Mouse (Mus musculus) embryonic facial prominence, embryonic 12.5 days (tissue): ENCODE measurements around the gene Enox1. TPM values are rescaled to one million over a fixed set of nuclear protein-coding genes. Genes with fewer than 3 reads are reported as not detected.

Experiments
- ATAC-seq: fragments of 200-750 bp; cut with Nextera tagmentation; 2 replicates; pipeline ENCODE4 v1.8.0; 2017; ENCODE audit not compliant: insufficient number of reproducible peaks, insufficient read depth, low FRiP score, low TSS enrichment
- H3K27ac ChIP-seq: fragments of 300-500 bp; sonication (generic); 2 replicates; pipeline ENCODE4 v1.5.1; 2016; ENCODE audit warnings: mild to moderate bottlenecking
- H3K27me3 ChIP-seq: fragments of 300-500 bp; sonication (generic); 2 replicates; pipeline ENCODE4 v1.6.1; 2016; ENCODE audit warnings: mild to moderate bottlenecking, moderate library complexity
- H3K36me3 ChIP-seq: fragments of 300-500 bp; sonication (generic); 2 replicates; pipeline ENCODE4 v1.6.1; 2016; ENCODE audit warnings: mild to moderate bottlenecking
- H3K4me1 ChIP-seq: fragments of 300-500 bp; sonication (generic); 2 replicates; pipeline ENCODE4 v1.6.1; 2016
- H3K4me2 ChIP-seq: fragments of 300-500 bp; sonication (generic); replicated peaks from 2 replicates; pipeline ENCODE4 v1.6.1; 2016; ENCODE audit warnings: mild to moderate bottlenecking, moderate library complexity
- H3K4me3 ChIP-seq: fragments of 300-500 bp; sonication (generic); 2 replicates; pipeline ENCODE4 v1.5.1; 2016; ENCODE audit warnings: mild to moderate bottlenecking
- H3K9ac ChIP-seq: fragments of 300-500 bp; sonication (generic); 2 replicates; pipeline ENCODE4 v1.6.1; 2016; ENCODE audit warnings: mild to moderate bottlenecking, moderate library complexity
- H3K9me3 ChIP-seq: fragments of 300-500 bp; sonication (generic); 2 replicates; pipeline ENCODE4 v1.6.1; 2016; ENCODE audit warnings: mild to moderate bottlenecking, moderate library complexity
- WGBS: fragments of 180-500 bp; shearing (Covaris S2); methylation state at CpG from one replicate; pipeline ENCODE4 v1.1.7; 2016; 5-methylcytosine and 5-hydroxymethylcytosine counted together
- polyA plus RNA-seq: library from polyadenylated mRNA; unstranded; fragments of >200 nt; fragmentation: Nextera tagmentation; extraction: Ambion mirVana; gene quantifications from 2 replicates; pipeline ENCODE4 v1.2.1, GENCODE M21; 2016

Gene Enox1
- polyA plus RNA-seq, 1 experiment from 2014 or later: 20.0 TPM

DNA sequence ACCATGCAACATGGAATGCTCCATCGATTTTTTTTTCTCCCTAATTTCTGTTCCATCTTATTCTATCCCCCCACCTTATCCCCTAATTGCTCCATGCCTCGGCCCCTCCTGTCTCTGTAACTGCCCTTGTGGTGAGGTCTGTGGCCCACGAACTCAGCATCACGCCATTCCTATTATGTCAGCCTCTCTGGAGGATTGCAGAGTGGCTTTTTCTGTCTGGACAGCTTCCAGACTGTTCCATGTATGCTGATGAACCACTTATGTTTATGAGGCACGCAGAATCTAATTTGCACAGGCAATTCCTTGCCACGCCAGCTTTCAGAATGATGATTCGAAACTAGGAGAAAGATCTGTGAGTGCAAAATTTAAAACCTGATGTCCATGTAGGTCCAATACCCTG, 521.4 kb downstream of the Enox1 start:
- 58% methylated on average over 7 of the region's 7 CpGs for WGBS
- Histone ChIP-seq H3K4me2 (no peak overlapping the region), H3K4me3 (no peak overlapping the region), H3K9ac (no peak overlapping the region), H3K4me1 (peaks cover 3% of the 10 kb centered on the region; the same call in 1 of the 2 replicates), H3K36me3 (no peaks in the 10 kb centered on the region), H3K9me3 (no peaks in the 10 kb centered on the region), H3K27ac (no peak overlapping the region), H3K27me3 (no peaks in the 10 kb centered on the region)
- ATAC-seq: no peak

DNA sequence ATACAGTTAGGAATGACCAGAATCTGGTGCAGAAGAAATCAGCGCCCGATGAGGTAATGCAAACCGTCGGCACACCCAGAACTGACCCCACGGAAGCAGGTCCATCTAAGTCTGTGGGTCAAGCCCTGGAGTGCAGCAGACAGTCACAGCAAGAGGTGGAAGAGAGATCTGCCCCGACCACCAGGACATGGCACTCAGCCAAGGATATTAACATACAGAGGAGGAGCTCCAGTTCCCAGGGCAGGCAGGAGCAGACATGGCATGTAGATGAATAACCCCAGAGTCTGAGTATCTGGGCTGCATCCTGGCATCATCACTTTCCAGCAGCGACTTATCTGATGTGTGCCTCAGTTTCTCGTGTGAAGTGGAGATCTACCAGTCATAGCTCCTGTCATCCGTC, 523.3 kb downstream of the Enox1 start:
- Histone ChIP-seq H3K9me3 (no peaks in the 10 kb centered on the region), H3K4me3 (no peak overlapping the region), H3K27ac (no peak overlapping the region), H3K4me2 (no peak overlapping the region), H3K4me1 (no peaks in the 10 kb centered on the region), H3K36me3 (no peaks in the 10 kb centered on the region), H3K27me3 (no peaks in the 10 kb centered on the region), H3K9ac (no peak overlapping the region)
- WGBS: 83% methylated on average over 9 of the region's 9 CpGs
- ATAC-seq: no peak

DNA sequence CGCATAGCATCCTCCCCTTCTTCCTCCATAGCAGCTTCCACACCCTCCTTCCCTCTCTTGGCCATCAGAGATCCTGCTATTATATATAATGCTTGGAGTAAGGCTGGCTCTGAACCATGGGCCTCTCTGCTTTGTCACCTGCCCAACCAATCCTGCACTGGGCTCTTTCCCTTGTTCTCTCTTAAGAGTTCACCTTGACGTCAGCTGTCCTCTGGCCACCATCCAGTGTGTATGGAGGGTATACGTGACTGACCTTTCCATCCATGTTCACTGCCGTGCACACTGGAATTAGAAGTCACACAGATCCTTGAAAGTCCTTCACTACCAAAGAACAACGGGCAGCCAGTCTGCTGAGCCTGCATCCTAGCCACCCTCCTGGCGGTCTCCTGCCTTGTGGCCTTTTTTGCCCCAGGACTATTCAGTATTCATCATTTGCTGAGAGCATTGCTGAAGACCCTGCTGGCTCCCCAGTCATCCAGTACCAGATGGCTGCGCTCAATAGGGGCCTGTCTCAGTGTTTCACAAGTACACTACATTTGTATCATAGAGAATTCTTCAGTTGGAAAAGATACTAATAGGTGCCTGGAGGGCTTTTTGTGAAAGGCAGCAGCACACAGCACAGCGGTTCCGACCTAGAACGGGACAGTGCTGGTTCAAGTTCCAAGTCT, 526.5 kb downstream of the Enox1 start:
- Histone ChIP-seq H3K36me3 (no peaks in the 10 kb centered on the region), H3K27me3 (no peaks in the 10 kb centered on the region), H3K9ac (no peak overlapping the region), H3K9me3 (no peaks in the 10 kb centered on the region), H3K27ac (no peak overlapping the region), H3K4me2 (no peak overlapping the region), H3K4me1 (no peaks in the 10 kb centered on the region), H3K4me3 (no peak overlapping the region)
- 91% methylated on average over 10 of the region's 10 CpGs for WGBS
- no peak for ATAC-seq

DNA sequence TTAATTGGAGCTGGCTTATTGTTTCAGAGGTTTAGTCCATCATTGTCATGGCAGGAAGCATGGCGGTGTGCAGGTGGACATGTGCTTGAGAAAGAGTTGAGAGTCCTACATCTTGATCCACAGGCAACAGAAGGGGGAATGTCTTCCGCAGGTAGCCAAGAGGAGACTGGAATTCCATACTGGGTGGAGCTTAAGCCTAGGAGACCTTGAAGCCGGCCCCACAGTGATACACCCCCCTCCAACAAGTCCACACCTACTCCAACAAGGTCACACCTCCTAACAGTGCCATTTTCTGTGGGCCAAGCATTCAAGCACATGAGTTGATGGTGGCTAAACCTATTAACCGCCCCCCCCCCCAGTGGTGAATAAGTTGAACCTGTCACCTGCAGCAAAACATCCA, 533.3 kb downstream of the Enox1 start:
- Histone ChIP-seq H3K36me3 (no peaks in the 10 kb centered on the region), H3K27ac (no peak overlapping the region), H3K4me1 (no peaks in the 10 kb centered on the region), H3K27me3 (no peaks in the 10 kb centered on the region), H3K4me2 (no peak overlapping the region), H3K9ac (no peak overlapping the region), H3K4me3 (no peak overlapping the region), H3K9me3 (no peaks in the 10 kb centered on the region)
- 82% methylated on average over 4 of the region's 4 CpGs for WGBS
- ATAC-seq: no peak

DNA sequence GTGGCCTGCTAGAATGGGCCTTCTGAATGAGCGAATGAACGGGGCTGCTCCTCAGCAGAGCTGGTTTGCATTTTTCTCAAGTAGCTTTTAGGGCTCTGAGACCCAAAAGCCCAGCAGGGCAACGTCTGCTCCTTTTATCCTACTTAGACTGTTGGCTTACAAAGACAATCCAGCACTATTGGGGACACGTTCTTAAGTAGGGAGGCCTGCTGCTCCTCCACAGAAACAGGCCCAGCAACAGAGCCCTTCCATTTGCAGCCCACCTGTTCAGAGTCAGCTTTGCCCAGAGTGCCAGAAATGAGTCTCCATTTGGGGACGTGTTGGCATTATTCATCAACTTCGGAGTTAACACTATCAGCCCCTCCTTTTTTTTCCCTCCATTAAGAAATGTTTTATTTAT, 548.4 kb downstream of the Enox1 start:
- Histone ChIP-seq H3K4me2 (no peak overlapping the region), H3K36me3 (no peaks in the 10 kb centered on the region), H3K27ac (no peak overlapping the region), H3K9me3 (no peaks in the 10 kb centered on the region), H3K9ac (no peak overlapping the region), H3K27me3 (no peaks in the 10 kb centered on the region), H3K4me3 (no peak overlapping the region), H3K4me1 (peaks cover 6% of the 10 kb centered on the region; the same call in 1 of the 2 replicates)
- 54% methylated on average over 6 of the region's 6 CpGs for WGBS
- no peak for ATAC-seq

DNA sequence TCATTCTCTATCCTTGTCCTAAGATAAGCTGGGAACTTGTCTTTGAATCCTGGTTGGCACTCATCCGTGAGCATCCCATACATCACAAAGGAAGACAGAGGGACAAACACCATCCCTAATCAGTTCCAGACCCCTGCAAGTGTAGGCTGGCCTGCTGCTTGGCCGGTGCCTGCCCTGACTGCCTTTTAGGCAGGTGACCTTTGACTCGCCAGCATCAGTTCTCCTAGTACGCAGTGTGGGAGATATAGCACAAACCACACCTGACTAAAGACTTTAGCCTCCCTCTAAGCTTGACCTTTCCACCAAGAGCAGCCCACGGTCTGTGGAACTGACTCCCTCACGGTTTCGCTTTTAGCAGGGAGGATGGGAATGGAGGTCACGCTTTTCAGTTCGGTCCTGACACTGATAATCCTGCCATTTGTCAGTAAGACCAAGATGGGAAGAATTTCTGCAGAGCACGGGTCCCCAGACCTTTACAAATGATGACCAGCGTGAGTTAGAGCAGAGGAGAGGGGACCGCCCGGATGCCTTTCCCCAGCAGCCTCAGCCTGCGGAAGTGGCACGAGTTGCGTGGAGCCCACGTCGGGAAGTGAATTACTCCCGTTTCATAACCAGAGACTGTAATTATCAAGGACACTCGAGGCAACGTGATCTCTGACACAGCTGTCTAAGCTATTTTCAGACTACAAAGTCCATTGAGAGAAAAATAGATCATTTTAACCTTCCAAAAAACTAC, 550.1 kb downstream of the Enox1 start:
- Histone ChIP-seq H3K27ac (no peak overlapping the region), H3K27me3 (no peaks in the 10 kb centered on the region), H3K9me3 (no peaks in the 10 kb centered on the region), H3K9ac (no peak overlapping the region), H3K4me2 (peak overlapping the region; percentile 29), H3K36me3 (no peaks in the 10 kb centered on the region), H3K4me1 (peaks cover 6% of the 10 kb centered on the region; the same call in 1 of the 2 replicates), H3K4me3 (no peak overlapping the region)
- WGBS: 46% methylated on average over 21 of the region's 21 CpGs
- ATAC-seq: no peak

DNA sequence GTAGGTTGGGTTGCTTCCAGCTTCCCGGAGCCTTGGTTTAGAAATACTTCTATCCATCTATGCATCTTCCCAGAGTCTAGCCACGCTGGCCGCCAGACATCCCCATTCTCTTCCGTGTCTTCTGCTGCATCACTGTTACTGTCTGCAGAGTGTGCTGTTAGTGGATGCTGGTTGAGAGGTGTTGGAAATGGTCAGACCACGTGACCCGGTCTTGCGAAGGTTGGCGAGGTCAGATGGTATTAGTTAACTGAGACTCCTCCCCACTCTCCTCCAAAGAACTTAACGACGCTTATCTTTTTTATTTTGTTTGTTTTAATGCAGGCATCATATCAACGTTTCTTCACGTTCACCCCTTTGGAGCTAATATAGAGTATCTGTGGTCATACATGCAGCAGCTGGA, 550.7 kb downstream of the Enox1 start:
- H3K4me2 ChIP-seq: no peak overlapping the region
- 61% methylated on average over 12 of the region's 12 CpGs for WGBS
- peaks cover 6% of the 10 kb centered on the region; the same call in 1 of the 2 replicates for H3K4me1 ChIP-seq
- no peaks in the 10 kb centered on the region for H3K9me3 ChIP-seq
- H3K27ac ChIP-seq: no peak overlapping the region
- no peak overlapping the region for H3K9ac ChIP-seq
- no peak overlapping the region for H3K4me3 ChIP-seq
- no peaks in the 10 kb centered on the region for H3K36me3 ChIP-seq
- ATAC-seq: no peak
- no peaks in the 10 kb centered on the region for H3K27me3 ChIP-seq

DNA sequence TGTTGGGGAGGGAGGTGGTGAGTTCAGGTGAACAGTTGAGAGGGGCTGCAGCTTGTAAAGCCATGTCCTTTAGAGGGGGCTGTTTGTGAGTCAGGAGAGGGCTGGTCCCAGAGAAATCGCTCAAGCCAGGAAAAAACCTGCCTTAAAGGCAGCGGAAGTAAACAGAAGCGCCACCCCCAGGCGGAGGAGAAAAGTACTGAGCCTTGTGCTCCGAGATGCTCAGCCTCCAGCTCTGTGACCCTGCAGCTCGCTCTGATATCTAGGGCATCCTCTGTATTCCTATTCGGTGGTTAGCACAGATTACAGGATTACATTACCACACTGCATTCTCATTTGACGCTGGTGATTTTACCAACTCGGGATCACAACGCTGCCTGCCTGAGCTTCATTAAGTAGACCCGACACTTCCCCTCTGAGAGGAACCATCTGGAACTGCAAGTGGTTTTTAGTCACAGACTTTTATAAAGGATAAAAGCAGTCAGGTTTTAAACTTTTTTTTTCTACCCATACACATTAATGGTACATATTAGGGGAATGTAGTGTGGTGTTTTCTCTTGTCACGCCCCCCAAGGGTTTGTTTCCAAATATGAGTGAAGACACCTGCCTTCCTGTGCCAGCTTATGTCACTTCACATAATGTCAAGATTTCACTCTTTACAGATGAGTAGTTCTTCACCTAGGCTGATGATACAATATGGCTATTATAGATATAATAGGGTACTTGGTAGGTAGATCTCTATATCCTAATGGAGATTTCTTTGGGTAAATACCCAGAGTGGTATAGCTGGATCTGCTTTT, 552.0 kb downstream of the Enox1 start:
- Histone ChIP-seq H3K9ac (no peak overlapping the region), H3K4me1 (peaks cover 6% of the 10 kb centered on the region; the same call in 1 of the 2 replicates), H3K4me3 (no peak overlapping the region), H3K4me2 (no peak overlapping the region), H3K36me3 (no peaks in the 10 kb centered on the region), H3K9me3 (no peaks in the 10 kb centered on the region), H3K27me3 (no peaks in the 10 kb centered on the region), H3K27ac (no peak overlapping the region)
- ATAC-seq: no peak
- 47% methylated on average over 12 of the region's 12 CpGs for WGBS

DNA sequence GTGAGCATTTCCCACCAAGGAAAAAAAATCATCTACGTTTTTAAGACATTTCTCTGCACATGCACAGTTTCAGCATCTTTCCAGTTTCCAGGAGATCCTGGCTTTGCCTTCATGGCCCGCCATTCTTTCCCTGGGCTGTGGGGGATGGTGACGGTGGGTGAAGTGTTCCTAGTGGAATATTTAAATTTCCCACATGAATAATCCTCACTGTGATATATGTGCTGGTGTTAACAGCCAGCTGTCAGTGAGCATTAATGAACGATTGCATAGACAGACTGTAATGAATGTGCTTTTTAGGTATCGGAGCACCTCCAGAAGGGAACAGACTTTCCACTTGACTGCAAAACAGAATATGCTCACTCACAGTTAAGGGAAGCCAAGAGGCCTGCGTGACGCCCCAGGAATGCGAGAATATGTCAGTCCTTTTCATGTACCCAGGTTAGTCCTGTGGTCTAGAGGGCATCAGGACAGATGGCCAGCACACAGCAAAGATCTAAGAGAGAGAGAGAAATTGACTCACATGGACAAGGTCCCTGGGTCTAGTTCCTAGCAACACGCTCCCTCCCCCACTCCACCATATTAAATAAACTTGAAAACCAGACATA, 558.5 kb downstream of the Enox1 start:
- Histone ChIP-seq H3K4me1 (no peaks in the 10 kb centered on the region), H3K27ac (no peak overlapping the region), H3K4me2 (no peak overlapping the region), H3K36me3 (peaks cover 4% of the 10 kb centered on the region; the same call in 1 of the 2 replicates), H3K27me3 (no peaks in the 10 kb centered on the region), H3K9me3 (no peaks in the 10 kb centered on the region), H3K9ac (no peak overlapping the region), H3K4me3 (no peak overlapping the region)
- no peak for ATAC-seq
- 82% methylated on average over 9 of the region's 9 CpGs for WGBS

DNA sequence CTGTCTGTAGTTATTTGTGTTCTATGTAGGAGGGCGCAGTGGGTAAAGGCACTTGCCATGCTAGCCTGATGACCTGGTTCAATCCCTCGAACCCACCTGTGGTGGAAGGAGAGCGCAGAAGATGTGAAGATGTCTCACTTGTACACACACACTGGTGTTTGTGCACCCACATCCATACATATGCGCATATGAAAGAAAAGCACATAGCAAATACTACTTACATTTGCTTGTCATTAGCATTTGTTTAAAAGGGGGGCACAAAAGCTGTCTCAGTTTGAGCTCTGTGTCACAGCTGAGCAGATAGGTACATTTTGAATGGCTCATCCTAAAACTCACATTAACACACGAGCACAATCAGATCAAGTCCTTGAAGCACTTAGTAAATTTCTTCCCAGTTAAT, 560.4 kb downstream of the Enox1 start:
- 92% methylated on average over 5 of the region's 5 CpGs for WGBS
- no peak overlapping the region for H3K9ac ChIP-seq
- no peaks in the 10 kb centered on the region for H3K4me1 ChIP-seq
- no peak overlapping the region for H3K4me2 ChIP-seq
- no peak overlapping the region for H3K27ac ChIP-seq
- H3K27me3 ChIP-seq: no peaks in the 10 kb centered on the region
- H3K4me3 ChIP-seq: no peak overlapping the region
- H3K36me3 ChIP-seq: peaks cover 4% of the 10 kb centered on the region; the same call in 1 of the 2 replicates
- no peaks in the 10 kb centered on the region for H3K9me3 ChIP-seq
- ATAC-seq: no peak

DNA sequence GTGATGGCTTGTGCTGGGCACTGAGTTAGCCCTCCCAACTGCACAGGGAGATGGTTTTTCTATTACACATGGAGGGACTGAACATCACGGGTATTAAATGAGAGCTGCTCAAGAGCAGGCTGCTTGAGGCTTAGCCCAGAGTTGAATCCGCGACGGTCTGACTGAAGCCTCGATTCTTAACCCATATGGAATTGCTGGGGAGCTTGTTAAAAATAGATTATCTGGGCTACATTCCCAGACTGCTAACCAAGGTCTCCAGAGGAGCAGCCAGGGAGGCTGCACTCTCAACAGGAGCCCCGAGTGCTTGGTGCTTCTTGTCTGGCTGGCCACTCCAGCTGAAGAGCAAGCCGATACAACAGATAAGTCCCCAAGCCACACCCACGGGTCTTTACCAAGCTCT, 562.3 kb downstream of the Enox1 start:
- Histone ChIP-seq H3K27ac (no peak overlapping the region), H3K4me1 (no peaks in the 10 kb centered on the region), H3K27me3 (no peaks in the 10 kb centered on the region), H3K4me3 (no peak overlapping the region), H3K9ac (no peak overlapping the region), H3K36me3 (peaks cover 4% of the 10 kb centered on the region; the same call in 1 of the 2 replicates), H3K9me3 (no peaks in the 10 kb centered on the region), H3K4me2 (no peak overlapping the region)
- no peak for ATAC-seq
- WGBS: 72% methylated on average over 8 of the region's 8 CpGs
